Mouse (Mus musculus) kidney, adult 8-10 months (tissue): ENCODE data around the gene Rab3d.
"Not testable (repeated sequence)": the region's sequence is repeated elsewhere in the genome, so short reads cannot be mapped to it uniquely, and the experiment has no call there.

Source experiments
- DNase-seq, 2 experiments: peaks; one replicate each; pipeline ENCODE4 v3.0.0; 2022

The Rab3d gene

DNA sequence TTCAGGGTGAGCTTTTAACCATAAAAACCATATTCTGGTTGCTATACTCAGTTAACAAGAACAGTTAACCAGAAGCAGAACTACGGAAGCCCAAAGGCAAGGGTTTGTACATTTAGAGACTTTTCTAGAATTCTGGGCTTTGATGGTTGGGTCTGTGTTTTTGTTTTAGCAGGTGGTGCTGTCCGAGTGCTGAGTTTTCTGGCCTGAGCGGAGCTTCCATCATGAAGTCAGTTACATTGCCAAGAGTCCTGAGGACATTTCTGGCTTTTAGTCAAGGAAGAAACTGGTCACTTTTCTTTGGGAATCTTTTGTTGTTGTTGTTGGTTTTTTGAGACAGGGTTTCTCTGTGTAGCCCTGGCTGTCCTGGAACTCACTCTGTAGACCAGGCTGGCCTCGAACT lies 14.0 kb downstream of the Rab3d start:
- DNase-seq = no peak

GRCm38 (mm10) chr9:21901223-21901820 lies 16.7 kb downstream of the Rab3d start:
- DNase-seq = peak; percentile 70 to 76

DNA sequence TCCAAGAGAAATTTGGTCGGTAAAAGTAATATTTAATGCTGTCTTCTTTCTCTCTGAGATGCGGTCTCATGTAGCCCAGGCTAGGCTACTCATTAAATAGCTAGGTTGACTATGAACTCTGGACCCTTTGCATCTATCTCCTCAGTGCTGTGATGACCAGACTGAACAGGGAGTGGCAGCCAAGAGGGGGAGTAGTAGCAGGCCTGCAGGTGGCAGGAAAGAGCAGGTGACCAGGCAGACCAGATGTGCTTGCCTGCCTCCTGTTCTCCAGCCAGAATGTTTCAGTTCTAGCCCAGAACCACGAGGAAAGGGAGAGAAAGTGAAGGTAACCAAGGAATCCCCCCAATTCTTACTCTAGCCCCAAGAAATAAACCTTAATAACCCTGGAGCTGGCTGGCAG lies 28.8 kb downstream of the Rab3d start:
- DNase-seq = no peak

GRCm38 (mm10) chr9:21876601-21877000 lies 41.4 kb downstream of the Rab3d start:
- no peak for DNase-seq

GRCm38 (mm10) chr9:21872204-21872603 lies 45.8 kb downstream of the Rab3d start:
- DNase-seq = no peak

DNA sequence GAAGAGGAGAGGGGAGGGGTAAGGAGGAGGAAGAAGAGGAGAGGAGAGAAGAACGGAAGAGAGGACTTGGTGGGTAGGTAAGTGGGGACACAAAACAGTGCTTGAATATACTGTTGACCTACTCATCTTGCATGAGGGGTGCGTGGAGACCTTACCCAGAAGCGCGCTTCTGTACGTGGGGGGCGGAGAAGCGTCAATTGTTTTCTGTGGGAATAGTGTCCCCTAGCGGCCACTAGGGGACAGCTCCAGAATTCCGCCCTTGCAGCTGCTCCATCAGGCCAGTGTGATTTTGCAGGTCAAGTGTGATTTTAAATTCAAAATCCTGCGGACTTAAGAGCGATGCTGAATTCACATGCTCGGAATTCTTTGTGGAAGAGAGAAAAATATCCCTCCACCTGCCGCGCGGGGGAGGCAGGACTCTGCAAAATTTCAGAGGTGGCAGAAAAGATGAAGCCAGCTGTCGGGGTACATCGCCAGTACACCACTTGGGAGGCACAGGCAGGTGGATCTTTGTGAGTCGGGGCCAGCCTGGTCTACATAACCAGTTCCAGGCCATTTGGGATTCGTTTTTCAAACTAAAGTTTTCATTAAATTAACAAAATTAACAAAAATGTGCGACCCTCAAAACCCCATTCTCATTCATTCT lies 47.0 kb downstream of the Rab3d start:
- peak in 1 of 2 experiments; percentile 49 for DNase-seq

DNA sequence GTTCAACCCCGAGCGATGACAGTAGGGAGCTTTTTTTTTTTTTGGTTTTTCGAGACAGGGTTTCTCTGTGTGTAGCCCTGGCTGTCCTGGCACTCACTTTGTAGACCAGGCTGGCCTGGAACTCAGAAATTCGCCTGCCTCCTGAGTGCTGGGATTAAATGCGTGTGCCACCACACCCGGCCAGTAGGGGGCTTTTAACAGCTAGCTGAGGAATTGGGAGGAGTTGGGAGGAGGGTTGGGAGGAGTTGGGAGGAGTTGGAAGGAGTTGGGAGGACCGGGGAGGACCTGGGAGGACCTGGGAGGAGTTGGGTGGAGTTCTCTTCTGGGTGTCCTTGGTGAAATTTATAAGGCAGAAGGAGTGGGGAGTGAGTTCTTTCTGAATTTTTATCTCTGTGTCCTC lies 48.7 kb downstream of the Rab3d start:
- DNase-seq = peak; percentile 59 to 68

DNA sequence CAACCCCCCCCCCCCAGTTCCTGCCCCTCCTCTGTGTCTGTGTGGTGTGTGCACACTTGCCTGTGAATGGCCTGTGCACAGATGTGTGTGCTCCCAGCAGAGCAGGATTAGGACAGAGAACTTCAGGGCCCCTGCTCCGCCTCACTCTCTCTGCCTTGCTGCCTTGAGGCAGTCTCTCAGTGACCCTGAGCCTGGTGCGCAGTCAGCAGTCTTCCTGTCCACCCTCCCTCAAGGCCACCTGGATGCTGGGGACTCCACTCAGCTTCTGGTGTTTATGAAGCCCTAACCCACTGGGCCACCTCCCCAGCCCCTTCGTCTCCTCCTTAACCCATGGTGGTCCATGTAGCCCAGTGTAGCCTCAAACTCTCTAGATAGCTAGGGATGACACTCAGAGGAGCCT lies 50.3 kb downstream of the Rab3d start:
- no peak for DNase-seq

DNA sequence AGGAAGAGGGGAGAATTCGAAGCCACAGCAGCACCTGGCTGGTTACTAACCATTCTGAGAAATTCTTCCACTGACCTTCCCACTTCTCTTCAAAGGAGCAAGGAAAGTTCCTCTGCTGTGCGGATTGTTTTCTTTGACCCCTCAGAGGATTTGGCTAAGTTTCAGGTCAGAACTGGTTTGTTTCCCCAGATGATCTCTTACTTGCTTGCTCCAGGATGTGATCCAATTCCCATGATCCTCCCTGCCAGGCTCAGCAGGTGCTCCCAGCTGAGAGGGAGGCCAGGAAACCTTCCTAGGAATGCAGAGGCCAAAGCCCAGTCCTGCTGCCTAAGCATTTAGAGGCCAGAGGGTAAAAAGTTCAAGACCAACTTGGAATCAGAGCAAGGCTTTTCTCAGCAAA lies 51.4 kb downstream of the Rab3d start:
- peak; percentile 75 to 89 for DNase-seq

- no peak for DNase-seq
These were observed 52.2 kb downstream of the Rab3d start for GRCm38 (mm10) chr9:21865673-21866398.

GRCm38 (mm10) chr9:21862181-21862580 lies 55.8 kb downstream of the Rab3d start:
- no peak for DNase-seq

DNA sequence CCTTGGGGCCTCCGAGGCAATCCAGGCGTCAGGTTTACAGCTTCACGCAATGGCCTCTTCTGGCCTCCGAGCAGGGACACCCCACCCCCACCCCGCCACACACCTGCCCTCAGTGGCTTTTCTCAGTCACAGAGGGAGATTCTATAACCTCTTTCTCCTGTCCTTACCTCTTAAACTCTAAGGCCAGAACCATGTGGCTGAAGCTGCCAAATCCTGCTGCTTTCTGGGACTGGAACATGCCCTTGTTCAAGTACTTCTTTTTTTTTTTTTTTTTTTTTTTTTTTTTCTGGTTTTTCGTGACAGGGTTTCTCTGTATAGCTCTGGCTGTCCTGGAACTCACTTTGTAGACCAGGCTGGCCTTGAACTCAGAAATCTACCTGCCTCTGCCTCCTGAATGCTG lies 57.6 kb downstream of the Rab3d start:
- DNase-seq = not testable (repeated sequence)

DNA sequence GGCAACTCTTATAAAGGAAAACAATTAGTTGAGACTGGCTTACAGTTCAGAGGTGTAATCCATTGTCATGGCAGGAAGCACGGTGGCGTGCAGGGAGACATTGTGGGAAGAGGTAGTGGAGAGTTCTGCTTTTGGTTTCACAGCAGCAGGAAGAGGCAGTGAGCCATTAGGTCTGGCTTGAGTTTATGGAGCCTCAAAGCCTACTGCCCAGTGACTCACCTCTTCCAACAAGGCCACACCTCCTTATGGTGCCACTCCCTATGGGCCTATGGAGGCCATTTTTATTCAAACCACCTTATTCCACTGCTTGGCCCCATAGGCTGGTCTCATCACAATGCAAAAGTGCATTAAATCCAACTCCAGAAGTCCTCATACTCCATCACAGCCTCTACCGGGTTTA lies 58.4 kb downstream of the Rab3d start:
- DNase-seq = no peak

DNA sequence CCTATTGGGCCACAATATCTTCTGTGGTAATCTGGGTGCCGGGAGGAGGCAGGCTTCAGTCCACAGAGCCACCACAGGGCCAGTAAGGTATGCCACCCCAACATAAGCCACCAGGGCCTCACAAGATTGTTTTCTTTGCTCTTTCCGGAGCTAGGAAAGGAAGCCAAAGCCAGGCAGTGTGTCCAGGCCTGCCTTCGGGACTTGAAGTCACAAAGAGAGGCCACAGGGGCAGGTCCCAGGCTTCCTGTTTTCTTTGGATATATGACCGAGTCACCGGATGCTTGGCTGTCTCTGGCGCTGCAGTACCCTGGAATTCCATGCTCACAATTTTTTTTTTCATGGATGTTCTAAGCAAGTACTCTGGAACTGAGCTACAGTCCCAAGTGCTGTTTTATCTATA lies 59.9 kb downstream of the Rab3d start:
- DNase-seq = peak; percentile 69 to 83

- DNase-seq = no peak
These were observed 60.5 kb downstream of the Rab3d start for GRCm38 (mm10) chr9:21857501-21857900.
